Mouse (Mus musculus): ENCODE data around the gene Nudt4.

Nudt4 gene

DNA sequence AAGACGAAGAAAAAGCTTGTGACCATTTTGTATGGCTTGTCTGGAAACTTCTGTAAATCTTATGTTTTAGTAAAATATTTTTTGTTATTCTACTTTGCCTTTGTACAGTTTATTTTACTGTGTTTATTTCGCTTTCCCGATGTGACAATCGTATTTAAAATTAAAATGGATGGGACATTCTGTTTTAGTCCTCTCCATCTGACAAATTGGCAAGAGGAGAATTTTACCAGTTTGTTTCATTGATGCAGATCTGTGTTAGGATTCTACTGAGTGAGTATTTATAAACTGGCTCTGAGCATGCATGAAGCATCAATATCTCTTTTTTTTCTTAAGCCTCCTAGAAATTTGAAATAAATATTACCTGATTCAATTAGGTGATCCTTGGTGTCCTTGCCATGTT lies 21.0 kb downstream of the Nudt4 start:
- in situ Hi-C loops (cut with MboI, MseI), result loop anchor here (25.0 kb wide), 1 partner anchor 469 kb away; no protein-coding TSS in a partner anchor

DNA sequence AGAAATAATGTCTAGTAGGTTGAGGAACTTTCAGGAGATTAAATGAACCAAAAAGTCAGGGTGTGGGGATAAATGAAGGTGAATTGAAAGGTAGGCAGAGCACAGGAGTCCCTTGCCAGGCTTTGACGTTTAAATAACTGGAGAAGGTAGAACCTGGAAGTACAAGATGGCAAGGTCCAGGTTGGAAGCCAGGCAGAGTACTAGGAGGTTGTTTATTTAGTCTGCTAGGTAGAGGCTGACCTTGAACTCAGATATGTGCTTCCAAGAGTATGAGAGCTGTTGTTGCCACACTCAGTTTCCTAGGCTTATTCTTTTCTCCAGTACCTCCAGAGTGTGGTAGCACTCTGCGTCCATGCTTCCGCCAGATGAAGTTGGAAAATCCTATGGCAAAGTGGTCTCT lies 24.1 kb downstream of the Nudt4 start:
- in situ Hi-C loops (cut with MboI, MseI), result loop anchor here (25.0 kb wide), 1 partner anchor 472 kb away; no protein-coding TSS in a partner anchor

DNA sequence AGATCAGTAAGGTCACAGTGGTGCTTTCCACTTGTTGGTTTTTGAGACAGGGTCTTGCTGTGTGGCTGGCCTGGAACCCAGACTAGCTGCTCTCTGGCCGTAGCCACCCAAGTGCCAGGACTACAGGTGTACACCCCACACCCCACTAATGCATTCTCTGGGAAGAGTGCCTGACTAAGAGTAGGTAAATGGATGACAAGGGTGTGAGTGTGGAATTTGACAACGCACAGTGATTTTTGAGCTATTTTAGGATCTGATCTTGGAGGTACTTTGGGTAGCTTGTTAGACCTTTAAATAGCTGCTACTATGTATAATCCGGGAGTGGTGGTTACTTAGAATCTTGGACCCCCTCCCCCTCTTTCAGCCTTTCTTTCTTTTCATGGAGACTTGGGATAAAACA lies 24.7 kb downstream of the Nudt4 start:
- in situ Hi-C loops (cut with MboI, MseI), result loop anchor here (25.0 kb wide), 1 partner anchor 473 kb away; no protein-coding TSS in a partner anchor

DNA sequence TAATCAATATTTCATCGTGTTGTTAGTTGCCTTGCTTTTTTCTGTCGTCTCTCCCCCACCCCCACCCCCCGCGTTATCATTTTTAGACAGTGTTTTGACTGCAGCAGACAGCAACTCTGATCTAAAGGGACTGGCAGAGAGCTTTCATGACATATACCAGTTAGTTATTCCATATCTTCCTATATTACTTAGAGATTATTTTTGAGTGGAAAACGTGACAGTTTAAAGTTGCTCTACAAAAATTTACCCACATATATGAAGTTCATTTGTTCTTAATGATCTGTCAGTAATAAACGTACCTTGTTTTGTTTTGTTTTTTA lies 27.8 kb downstream of the Nudt4 start:
- in situ Hi-C loops (cut with MboI, MseI), result loop anchor here (25.0 kb wide), 1 partner anchor 476 kb away; no protein-coding TSS in a partner anchor

DNA sequence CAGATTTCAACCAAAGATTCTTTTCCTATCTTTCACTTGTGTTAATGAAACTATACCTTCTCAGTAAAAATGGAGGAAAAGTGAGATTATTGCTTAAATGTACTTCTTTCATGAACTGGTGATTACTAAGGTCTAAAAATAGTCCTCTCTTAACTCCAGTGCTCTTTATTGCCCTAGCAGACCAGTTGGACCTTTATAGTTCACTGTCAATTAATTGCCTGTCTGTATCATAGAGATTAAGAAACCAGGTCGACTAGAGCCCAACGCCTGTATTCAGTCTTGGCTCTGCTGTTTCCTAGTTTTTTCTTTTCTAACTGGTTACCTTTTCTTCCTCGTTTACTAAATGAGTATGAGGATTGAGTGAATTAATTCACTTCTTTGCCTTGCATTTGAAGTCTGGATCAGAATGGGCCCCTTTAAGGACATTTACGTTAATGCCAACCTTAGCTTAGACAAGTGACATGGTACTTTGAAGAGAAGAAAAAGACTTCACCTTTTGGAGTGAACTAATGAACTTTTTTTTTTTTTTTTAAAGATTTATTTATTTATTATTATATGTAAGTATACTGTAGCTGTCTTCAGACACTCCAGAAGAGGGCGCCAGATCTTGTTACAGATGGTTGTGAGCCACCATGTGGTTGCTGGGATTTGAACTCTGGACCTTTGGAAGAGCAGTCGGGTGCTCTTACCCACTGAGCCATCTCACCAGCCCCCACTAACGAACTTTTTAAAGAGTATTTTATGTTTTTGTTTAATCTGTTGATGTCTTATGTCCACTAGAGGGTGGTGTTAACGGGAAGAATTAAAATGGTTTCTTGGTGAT lies 28.3 kb downstream of the Nudt4 start:
- in situ Hi-C loops (cut with MboI, MseI), result loop anchor here (25.0 kb wide), 1 partner anchor 477 kb away; no protein-coding TSS in a partner anchor

DNA sequence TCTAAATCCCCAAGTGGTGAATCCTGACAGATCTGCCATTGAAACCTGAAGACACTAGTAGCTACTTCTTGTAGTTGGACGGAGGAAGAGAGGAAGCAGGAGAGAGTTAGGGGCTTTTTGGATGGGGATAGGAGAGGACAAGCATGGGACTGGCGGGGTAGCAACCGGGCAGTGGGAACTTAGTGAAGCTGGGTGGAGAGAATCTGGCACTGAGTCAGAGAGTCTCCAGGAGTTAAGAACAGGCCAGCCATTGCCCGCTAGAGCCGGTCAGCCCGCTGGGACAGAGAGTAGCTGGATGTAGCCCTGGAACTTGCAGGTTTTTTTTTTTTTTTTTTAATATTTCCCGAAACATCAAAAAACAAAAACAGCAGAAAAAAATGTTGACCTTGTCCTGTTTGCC lies 30.6 kb downstream of the Nudt4 start:
- in situ Hi-C loops (cut with MboI, MseI), result loop anchor here (25.0 kb wide), 1 partner anchor 479 kb away; no protein-coding TSS in a partner anchor

DNA sequence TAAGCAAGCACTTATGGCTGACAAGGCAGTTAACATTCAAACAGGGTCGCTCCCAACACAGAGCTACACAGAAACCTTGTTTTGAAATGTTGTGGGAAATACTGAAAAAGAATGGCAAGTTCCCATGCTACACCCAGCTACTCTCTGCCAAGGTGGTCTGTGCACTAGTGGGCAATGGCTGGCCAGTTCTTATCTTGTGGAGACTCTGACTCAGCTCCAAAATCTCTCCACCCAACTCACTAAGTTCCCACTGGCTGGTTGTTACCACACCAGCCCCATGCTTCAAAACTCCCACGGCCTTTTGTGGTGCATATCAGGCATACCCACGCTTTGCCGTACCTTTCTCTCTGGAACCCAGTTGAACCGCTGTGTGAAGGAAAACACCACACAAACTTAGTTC lies 31.0 kb downstream of the Nudt4 start:
- in situ Hi-C loops (cut with MboI, MseI), result loop anchor here (25.0 kb wide), 1 partner anchor 479 kb away; no protein-coding TSS in a partner anchor

DNA sequence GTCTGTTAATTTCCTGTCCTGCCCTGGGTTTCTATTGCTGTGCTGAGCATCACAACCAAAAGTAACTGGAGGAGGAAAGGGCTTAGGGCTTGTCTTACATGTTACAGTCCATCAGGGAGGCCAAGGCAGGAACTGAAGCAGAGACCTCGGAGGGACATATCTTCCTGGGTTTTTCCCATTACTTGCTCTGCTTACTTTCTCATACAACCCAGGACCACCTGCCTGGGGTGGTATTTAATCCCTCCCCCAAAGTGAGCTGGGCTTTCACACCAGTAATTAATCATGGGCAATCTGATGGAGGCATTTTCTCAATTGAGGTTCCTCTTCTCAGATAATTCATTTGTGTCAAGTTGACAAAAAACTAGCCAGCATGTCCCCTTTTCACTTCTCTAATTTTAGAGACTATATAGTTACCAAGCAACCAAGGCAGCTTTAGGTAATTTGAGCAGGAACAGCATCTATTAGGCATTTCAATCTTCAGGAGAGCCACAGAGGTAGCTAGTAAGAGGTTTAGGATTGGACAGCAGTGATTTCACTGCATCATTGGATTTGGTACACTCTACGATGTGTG lies 33.3 kb downstream of the Nudt4 start:
- in situ Hi-C loops (cut with MboI, MseI), result loop anchor here (25.0 kb wide), 1 partner anchor 482 kb away; no protein-coding TSS in a partner anchor

DNA sequence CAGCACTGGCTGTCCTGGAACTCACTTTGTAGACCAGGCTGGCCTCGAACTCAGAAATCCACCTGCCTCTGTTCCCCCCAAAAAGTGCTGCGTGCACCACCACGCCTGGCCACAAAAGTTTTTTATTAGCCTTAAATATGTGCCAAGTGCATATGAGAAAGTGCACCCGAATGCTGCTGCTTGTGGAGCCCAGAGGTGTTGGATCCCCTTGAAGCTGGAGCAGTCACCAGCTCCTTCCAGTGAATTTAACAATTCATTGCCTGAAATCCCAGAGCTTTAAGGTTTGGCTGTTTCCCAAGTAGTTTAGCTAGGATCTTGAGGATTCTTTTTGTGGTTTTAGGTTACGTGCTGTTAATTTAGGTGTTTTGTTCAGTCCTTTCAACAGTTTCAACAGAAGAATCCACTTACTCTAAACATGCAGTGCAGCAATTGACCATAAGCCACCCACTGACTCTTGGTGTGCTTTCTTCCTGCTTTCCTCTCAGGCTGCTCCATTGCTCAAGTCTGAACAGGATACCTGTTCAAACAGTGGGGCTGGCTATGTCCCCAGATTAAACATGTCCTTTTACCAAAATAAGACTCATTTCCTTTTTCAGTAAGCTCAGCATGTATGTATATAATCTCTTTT lies 37.3 kb downstream of the Nudt4 start:
- in situ Hi-C loops (cut with MboI, MseI), result loop anchor here (25.0 kb wide), 1 partner anchor 486 kb away; no protein-coding TSS in a partner anchor

DNA sequence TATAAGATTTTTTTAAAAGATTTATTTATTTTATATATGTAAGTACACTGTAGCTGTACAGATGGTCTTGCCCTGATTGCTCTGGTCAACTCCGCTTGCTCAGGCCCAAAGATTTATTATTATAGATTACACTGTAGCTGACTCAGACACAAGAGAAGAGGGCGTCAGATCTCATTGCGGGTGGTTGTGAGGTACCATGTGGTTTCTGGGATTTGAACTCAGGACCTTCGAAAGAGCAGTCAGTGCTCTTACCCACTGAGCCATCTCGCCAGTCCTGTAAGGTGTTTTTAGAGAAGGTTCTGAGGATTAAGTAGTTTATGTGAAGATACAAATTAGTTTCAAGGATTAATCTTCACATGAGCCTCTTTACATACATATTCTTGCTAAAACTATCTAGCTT lies 38.1 kb downstream of the Nudt4 start:
- in situ Hi-C loops (cut with MboI, MseI), result loop anchor here (25.0 kb wide), 1 partner anchor 486 kb away; no protein-coding TSS in a partner anchor

DNA sequence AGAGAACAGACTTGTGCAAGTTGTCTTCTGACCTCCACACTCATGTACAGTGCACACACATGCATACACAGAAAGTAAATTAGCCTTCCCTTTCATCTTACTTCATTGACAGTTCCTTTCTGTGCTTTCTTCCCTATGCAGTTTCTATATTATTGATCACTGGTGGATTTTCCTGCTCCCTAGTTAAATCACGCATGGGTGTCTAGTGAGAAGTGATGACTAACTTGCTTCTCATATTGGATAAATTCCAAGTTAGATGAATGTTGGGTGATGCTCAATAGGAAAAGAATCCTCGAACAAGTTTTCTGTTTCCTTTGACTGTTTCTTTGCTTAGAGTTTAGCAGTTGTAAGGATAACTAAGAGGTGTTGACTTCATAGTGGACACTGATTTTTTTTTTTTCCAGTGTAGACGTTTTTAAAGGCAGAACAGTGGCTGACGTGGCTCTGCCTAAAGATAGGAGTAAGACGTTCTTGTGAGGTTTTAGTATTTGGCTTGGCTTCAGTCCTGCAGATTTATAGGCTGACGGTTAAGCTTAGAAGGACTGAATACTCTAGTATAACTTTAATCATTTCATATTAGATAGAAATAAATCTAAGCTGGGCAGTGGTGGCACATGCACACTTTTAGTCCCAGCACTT lies 38.8 kb downstream of the Nudt4 start:
- in situ Hi-C loops (cut with MboI, MseI), result loop anchor here (25.0 kb wide), 1 partner anchor 487 kb away; no protein-coding TSS in a partner anchor

DNA sequence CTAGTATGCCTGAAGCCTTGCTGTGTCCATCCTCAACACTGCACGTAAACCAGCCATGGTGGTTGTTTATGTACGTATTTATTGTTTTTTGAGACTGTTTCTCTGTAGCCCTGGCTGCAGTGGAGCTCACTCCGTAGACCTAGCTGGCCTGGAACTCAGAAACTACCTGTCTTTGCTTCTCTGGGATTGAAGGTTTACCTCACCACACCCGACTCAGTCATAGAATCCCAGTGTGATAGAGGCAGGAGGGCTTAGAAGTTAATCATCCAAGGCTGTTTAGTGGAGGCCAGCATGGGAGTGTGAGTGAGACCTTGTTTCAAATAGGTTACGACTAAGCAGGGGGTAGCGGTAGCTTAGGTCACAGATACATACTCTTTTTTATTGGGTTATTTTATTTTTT lies 46.3 kb downstream of the Nudt4 start:
- in situ Hi-C loops (cut with MboI, MseI), result no loop called here

DNA sequence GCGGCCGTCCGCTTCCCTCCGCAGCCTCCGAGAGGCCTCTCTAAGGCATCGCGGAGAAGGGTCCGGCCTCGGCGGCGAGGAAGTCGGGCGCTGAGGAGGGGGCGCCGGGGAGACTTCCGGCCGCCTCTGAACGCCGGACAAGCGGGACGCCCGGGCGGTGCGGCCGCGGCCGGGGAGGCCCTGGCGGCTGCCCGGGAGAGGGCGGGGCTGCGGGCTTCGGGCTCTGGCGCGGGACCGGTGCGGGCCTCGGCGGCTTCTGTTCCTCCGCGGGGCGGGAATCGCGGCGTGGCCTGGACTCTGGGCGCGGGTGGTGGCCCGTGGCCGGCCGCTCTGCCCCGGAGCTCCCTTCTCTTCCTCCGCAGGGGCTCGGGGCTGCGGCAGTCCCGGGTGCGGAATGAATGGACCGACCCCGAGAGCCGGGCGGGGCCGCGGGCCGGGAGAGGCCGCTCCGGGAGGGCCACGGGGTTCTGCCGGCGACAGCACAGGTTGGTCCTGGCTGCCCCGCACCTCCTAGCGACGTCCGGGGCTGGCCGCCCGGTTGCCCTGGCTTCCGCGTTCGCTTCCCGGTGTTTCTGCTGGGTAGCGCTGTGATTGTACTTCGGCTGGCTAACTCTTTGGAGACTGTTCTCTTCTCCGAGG lies 48.5 kb downstream of the Nudt4 start:
- in situ Hi-C loops (cut with MboI, MseI), result no loop called here

DNA sequence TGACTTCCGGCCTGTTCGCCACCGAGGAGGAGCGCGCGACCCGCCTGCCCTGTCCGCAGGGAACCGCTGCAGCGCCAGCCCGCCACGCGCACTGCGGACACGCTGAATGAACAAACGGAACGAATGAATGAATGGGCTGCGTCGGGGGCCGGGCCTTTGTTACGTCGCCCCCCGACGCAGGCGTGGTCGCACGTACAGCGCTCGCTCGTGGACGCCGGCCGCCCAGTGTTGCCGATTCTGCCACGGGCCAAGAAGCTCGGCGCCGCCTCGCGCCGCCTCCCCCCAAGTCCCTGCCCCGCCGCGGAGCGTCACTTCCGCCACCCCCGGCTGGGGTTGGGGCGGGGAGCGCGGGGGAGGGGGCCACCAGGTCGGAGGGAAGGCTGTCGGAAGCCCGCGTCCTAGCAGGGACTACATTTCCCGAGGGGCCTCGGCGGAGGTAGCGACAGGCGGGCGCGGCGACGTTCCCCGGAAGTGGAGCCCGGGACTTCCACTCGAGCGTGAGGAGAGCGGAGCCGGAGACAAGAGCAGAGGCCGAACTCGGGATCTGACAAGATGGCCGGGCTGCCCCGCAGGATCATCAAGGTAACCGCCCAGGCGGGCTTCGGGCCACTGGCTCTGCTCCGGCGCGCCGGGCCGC lies 49.2 kb downstream of the Nudt4 start, which contains the start of gene Ube2n:
Gene Ube2n, plus strand, starts transcription at position 490 of the 637 bp plus-strand sequence.
- in situ Hi-C loops (cut with MboI, MseI), result no loop called here

DNA sequence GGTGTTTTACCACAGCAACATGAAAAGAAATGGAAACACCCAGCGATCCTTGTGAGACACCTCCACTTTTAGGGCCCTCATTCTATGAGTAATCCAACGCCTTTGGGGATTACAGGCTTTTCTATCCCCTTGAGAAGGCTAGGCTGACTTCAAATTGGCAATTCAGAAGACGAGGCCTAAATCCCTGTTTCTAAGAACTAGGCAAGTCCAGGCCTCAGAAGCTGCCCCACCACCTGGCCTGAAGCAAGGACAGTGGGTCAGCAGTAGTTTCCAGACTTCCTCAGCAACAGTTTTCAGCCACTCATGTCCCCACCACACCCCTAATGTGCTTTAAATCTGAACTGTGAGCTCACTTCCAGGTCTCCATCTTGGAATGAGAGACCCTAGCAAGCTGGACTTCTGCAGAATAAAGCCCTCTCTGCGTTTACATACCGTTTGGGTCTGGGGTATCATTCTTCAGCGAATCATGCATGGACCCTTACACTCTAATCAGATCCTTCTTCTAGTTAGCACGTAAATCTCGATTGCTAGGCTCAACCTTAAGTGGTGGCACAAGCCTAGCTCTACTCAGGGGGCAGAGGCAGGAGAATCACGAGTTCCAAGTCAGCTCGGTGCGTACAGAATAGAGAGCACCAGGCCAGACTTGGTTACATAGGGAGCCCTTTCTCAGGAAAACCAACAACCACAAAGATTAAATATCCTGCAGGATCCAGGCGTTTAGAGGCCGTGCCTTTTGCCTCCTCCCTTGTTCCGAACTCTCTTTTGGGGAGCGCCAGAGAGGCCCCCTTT lies 50.0 kb downstream of the Nudt4 start:
- in situ Hi-C loops (cut with MboI, MseI), result no loop called here

DNA sequence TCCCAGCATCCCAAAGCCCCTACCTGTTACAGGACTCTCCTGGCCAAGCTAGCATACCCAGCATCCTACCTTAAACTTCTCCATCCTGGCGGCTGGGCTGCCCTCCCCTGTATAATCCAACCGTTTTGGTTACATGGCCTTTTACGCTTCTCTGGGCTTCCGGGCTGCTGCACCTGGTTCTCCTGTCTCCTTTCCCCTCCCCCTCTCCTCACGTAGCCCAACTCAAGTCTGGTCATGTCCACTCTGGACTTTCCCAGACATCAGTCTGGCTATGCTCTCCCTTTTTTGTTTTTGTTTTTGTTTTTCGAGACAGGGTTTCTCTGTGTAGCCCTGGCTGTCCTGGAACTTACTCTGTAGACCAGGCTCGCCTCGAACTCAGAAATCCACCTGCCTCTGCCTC lies 51.3 kb downstream of the Nudt4 start:
- in situ Hi-C loops (cut with MboI, MseI), result no loop called here

DNA sequence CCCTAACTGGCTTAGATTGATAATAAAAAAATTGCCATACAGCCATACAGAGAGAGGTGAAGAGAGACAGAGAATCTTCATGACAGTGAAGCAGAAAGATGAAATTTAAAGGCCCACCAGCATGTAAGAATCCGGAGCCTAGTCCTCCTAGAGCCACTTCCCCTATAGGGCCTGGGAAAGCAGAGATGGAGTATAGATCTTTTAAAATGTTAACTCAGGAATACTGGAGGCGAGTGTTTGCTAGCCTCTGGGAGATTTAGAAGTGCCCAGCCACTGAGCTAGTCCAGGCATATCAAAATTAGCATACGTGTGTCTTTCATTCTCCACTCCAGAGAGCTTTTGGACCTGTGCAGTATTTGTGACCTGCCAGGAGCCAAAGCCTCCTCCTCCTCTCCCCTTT lies 54.7 kb downstream of the Nudt4 start:
- in situ Hi-C loops (cut with MboI, MseI), result no loop called here

DNA sequence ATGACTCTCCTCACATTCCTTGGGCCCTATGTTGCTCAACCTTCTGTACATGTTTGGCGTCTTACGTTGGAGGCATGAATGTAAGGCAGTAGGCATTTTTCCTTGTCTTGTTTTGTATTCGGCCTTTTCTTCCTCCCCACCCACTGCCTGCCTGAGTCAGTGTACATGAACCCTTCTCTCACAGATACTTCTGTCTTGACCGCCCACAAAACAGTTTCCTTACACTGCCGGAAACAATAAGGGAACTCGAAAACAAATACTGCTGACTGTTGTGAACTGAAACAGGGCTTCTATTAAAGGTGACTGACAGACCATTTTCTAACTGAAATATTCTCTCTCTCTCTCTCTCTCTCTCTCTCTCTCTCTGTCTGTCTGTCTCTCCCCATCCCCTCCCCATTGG lies 55.2 kb downstream of the Nudt4 start:
- in situ Hi-C loops (cut with MboI, MseI), result no loop called here

DNA sequence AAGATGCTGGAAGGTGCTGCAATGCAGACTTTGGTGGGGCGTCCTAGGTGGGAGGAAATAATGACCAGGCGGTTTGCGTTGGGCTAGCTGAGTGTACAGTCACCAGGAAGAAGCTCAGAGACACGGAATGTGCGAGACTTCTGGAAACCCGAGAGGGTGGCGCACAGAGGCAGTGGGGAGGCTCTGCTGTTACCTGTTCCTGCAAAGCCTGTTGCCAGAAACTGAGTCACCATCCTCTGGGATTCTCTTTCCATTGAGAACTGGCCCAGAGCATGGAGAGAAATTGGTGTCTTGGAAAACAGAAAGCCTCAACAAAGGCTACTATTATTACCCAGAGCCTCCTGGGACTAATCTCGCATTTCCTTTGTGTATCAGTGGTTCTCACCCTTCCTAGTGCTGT lies 55.8 kb downstream of the Nudt4 start:
- in situ Hi-C loops (cut with MboI, MseI), result no loop called here

DNA sequence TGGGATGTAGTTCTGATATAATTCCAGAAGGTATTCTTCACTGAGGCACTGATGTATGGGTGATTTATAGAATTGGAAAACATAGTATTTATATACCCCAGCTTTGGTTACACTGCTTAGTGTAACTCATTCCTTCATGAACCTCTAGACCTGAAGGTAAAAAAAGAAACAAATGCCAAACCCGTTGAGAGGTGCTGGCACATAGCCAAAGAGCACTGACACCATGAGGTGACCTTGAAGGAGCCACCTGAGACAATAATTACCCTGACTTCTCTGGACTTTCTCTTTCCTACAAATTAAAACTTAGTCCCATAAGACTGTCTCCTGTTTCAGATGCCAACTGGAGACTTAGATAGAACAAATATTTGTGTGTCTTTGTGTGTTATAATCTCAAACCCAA lies 59.6 kb downstream of the Nudt4 start:
- in situ Hi-C loops (cut with MboI, MseI), result no loop called here
